Mouse (Mus musculus): ENCODE results near the gene Osbpl10.

- TF ChIP-seq MYOG (IDR thresholded peaks at IDR 0.05; ENCODE audit: control insufficient read depth in 1 of 3, insufficient read depth in 1 of 3, insufficient read length in 2 of 3, low read depth in 2 of 3) (no peak), POLR2AphosphoS2 (IDR thresholded peaks at IDR 0.05; ENCODE audit: insufficient read length, low read depth) (no peak), POLR2A (IDR thresholded peaks at IDR 0.05; ENCODE audit: insufficient read length, low read depth) (no peak), MAX (IDR thresholded peaks at IDR 0.05; ENCODE audit: low read depth) (no peak), E2F4 (IDR thresholded peaks at IDR 0.05; ENCODE audit: insufficient read depth) (no peak), SRF (IDR thresholded peaks at IDR 0.05; ENCODE audit: control insufficient read depth, insufficient read length, low read depth) (no peak), REST (IDR thresholded peaks at IDR 0.05; ENCODE audit: insufficient read depth, insufficient read length) (no peak), USF1 (IDR thresholded peaks at IDR 0.05; ENCODE audit: low read depth) (no peak)
Observed at GRCm38 (mm10) chr9:115179935-115180334, 201.6 kb downstream of the Osbpl10 start.

Measured in myocyte (in vitro differentiated cells).